ENCODE assay signal across 11 mouse cellular contexts in the genomic region with DNA sequence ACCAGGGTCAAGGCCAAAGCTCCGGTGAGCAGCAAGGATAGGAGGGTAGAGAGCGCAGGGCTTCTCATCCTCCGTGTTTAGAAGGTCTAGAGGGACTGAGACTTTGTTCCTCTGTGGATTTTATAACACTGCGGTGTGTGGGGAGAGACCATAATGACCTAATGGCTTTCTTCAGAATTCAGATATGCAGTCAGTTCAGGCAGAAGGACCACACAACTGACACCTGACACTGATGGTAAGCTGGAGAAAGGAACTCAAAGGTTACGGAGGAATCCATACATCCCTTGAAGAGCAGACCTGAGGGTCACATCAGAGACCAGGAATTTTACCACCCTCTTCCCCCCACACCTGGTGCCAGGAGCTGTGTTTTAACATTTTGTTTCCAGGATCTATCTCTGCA. TPM values are rescaled to one million over a fixed set of nuclear protein-coding genes. Genes with fewer than 3 reads are reported as not detected.
DNase-seq lines count a peak whose midpoint lies in the region; ATAC-seq and TF ChIP-seq lines count a peak whose summit lies in the region.
"Had no signal": no experiment of that assay in that cellular context is flagged by ENCODE, and none has a peak within 500 bp of the region (broad histone marks: within the 10 kb centered on the region; RNA-seq: fewer than 3 reads in every experiment).

A gene (minus strand): TSS at position 101 of the 400 bp plus-strand sequence.

- DNase-seq in kidney, adult 2 months = no peak
- DNase-seq in embryonic facial prominence, embryonic 10.5 days (ENCODE audit: low spot score) = no peak
- DNase-seq in midbrain, embryonic 14.5 days = no peak
- no peak for DNase-seq in layer of hippocampus, adult 9-10 months (ENCODE audit: low spot score)
- DNase-seq in urinary bladder, postnatal 36 days (ENCODE audit: low spot score in 2 of 2) = no peak
- DNase-seq: cerebellum, postnatal 14 days; kidney, adult 11 months; left cerebral cortex, postnatal 4 days had no signal

- no peaks in the 10 kb centered on the region for H3K4me1 ChIP-seq in kidney, embryonic 14.5 days (ENCODE audit: control insufficient read depth, insufficient read depth, low read length)
- H3K4me1 ChIP-seq in kidney, adult 2 months (ENCODE audit: control insufficient read depth, insufficient read depth, low read length) = no peaks in the 10 kb centered on the region
- 0 out of 2 replicates have a peak, but pooled peaks cover 6% of the 10 kb centered on the region for H3K4me1 ChIP-seq in embryonic facial prominence, embryonic 10.5 days
- no peaks in the 10 kb centered on the region; the same call in 1 of the 2 replicates for H3K4me1 ChIP-seq in hindbrain, embryonic 13.5 days (replicated peaks)
- no peaks in the 10 kb centered on the region for H3K4me1 ChIP-seq in midbrain, embryonic 14.5 days (ENCODE audit: control insufficient read depth, insufficient read depth, low read length)

- TF ChIP-seq CTCF in kidney, adult 2 months (conservative IDR thresholded peaks at IDR 0.05; ENCODE audit: insufficient read depth, insufficient read length, low read depth, low read length) = no peak

- H3K27me3 ChIP-seq in kidney, embryonic 14.5 days (ENCODE audit: control insufficient read depth, insufficient read depth, low read length) = peaks cover 23% of the 10 kb centered on the region
- H3K27me3 ChIP-seq in kidney, adult 2 months (replicated peaks; ENCODE audit: control insufficient read depth, insufficient read depth, low read length) = no peaks in the 10 kb centered on the region
- H3K27me3 ChIP-seq in embryonic facial prominence, embryonic 10.5 days (replicated peaks; ENCODE audit: low read depth, poor library complexity, severe bottlenecking) = peaks cover 49% of the 10 kb centered on the region
- peaks cover 39% of the 10 kb centered on the region for H3K27me3 ChIP-seq in hindbrain, embryonic 13.5 days
- H3K27me3 ChIP-seq in midbrain, embryonic 14.5 days (ENCODE audit: control insufficient read depth, insufficient read depth, low read length) = peaks cover 6% of the 10 kb centered on the region; the same call in 1 of the 2 replicates

- 20% methylated on average over 5 of the region's 5 CpGs for WGBS in kidney, embryonic 14.5 days
- WGBS in kidney, adult 2 months = 35% methylated on average over 5 of the region's 5 CpGs
- 15% methylated on average over 5 of the region's 5 CpGs for WGBS in embryonic facial prominence, embryonic 10.5 days
- WGBS in hindbrain, embryonic 13.5 days = 24% methylated on average over 5 of the region's 5 CpGs
- WGBS in midbrain, embryonic 14.5 days = 32% methylated on average over 5 of the region's 5 CpGs

- H3K4me2 ChIP-seq in kidney, embryonic 14.5 days (replicated peaks; ENCODE audit: low read depth, low read length) = peak within 1 kb of the TSS; percentile 16
- peak within 1 kb of the TSS; percentile 32 for H3K4me2 ChIP-seq in hindbrain, embryonic 13.5 days
- 0 out of 2 replicates have a peak within 1 kb of the TSS, but pooled peaks have one; percentile 3 for H3K4me2 ChIP-seq in midbrain, embryonic 14.5 days (ENCODE audit: low read length)

- no peak for TF ChIP-seq POLR2A in kidney, adult 2 months (IDR thresholded peaks at IDR 0.05; ENCODE audit: low read depth, low read length)

- H3K9me3 ChIP-seq in kidney, embryonic 14.5 days (ENCODE audit: control insufficient read depth, low read length) = no peaks in the 10 kb centered on the region
- H3K9me3 ChIP-seq in embryonic facial prominence, embryonic 10.5 days = no peaks in the 10 kb centered on the region
- no peaks in the 10 kb centered on the region for H3K9me3 ChIP-seq in hindbrain, embryonic 13.5 days
- H3K9me3 ChIP-seq in midbrain, embryonic 14.5 days (ENCODE audit: control insufficient read depth, low read length) = no peaks in the 10 kb centered on the region

- H3K4me3 ChIP-seq in kidney, embryonic 14.5 days (ENCODE audit: low read length) = peak within 1 kb of the TSS; percentile 15; the same call in 1 of the 2 replicates
- no peak within 1 kb of the TSS for H3K4me3 ChIP-seq in kidney, adult 2 months (ENCODE audit: insufficient read depth, low read depth, low read length)
- H3K4me3 ChIP-seq in embryonic facial prominence, embryonic 10.5 days = peak within 1 kb of the TSS; percentile 29
- H3K4me3 ChIP-seq in hindbrain, embryonic 13.5 days = peak within 1 kb of the TSS; percentile 18
- no peak within 1 kb of the TSS for H3K4me3 ChIP-seq in midbrain, embryonic 14.5 days (replicated peaks; ENCODE audit: low read depth, low read length)

- ATAC-seq in kidney, embryonic 14.5 days (ENCODE audit: low FRiP score, low TSS enrichment) = no peak
- ATAC-seq in hindbrain, embryonic 13.5 days (ENCODE audit: low FRiP score) = no peak
- no peak for ATAC-seq in midbrain, embryonic 14.5 days (ENCODE audit: low FRiP score, low TSS enrichment)
- no peak for ATAC-seq in frontal cortex, adult (ENCODE audit: low TSS enrichment)

- no peak within 1 kb of the TSS for H3K9ac ChIP-seq in kidney, embryonic 14.5 days (ENCODE audit: low read depth, low read length)
- peak within 1 kb of the TSS; percentile 56; the same call in 1 of the 2 replicates for H3K9ac ChIP-seq in hindbrain, embryonic 13.5 days
- H3K9ac ChIP-seq in midbrain, embryonic 14.5 days (replicated peaks; ENCODE audit: low read length) = no peak within 1 kb of the TSS

- no peak within 1 kb of the TSS for H3K27ac ChIP-seq in kidney, embryonic 14.5 days (ENCODE audit: low read depth, low read length)
- H3K27ac ChIP-seq in kidney, adult 2 months (ENCODE audit: insufficient read depth, low read depth, low read length) = no peak within 1 kb of the TSS
- H3K27ac ChIP-seq in embryonic facial prominence, embryonic 10.5 days (replicated peaks) = no peak within 1 kb of the TSS
- H3K27ac ChIP-seq in hindbrain, embryonic 13.5 days = no peak within 1 kb of the TSS
- H3K27ac ChIP-seq in midbrain, embryonic 14.5 days (replicated peaks; ENCODE audit: low read depth, low read length) = no peak within 1 kb of the TSS

- H3K36me3 ChIP-seq in kidney, embryonic 14.5 days (ENCODE audit: control insufficient read depth, insufficient read depth, low read length) = no peaks in the 10 kb centered on the region
- H3K36me3 ChIP-seq in kidney, adult 2 months (ENCODE audit: control insufficient read depth, insufficient read depth, low read length) = no peaks in the 10 kb centered on the region
- no peaks in the 10 kb centered on the region for H3K36me3 ChIP-seq in embryonic facial prominence, embryonic 10.5 days (replicated peaks)
- H3K36me3 ChIP-seq in hindbrain, embryonic 13.5 days = no peaks in the 10 kb centered on the region
- H3K36me3 ChIP-seq in midbrain, embryonic 14.5 days (ENCODE audit: control insufficient read depth, insufficient read depth, low read length) = no peaks in the 10 kb centered on the region

RNA-seq across cellular contexts. Expression of the gene that starts here (rescaled TPM):
- 0.16 and 0.39 TPM in 2 replicates for polyA plus RNA-seq in kidney, embryonic 14.5 days (2014; fragmentation: Nextera tagmentation; extraction: Ambion mirVana)
- 0.03 and 0.08 TPM in 2 replicates for polyA plus RNA-seq in kidney, adult 2 months (2012; rRNA removed)
- polyA plus RNA-seq in embryonic facial prominence, embryonic 10.5 days (2016; fragmentation: Nextera tagmentation; extraction: Ambion mirVana) = 0.52 and 0.87 TPM in 2 replicates
- polyA plus RNA-seq in hindbrain, embryonic 13.5 days (2015; fragmentation: Nextera tagmentation; extraction: Ambion mirVana) = 2.7 and 2.8 TPM in 2 replicates
- 1.8 and 2.0 TPM in 2 replicates for polyA plus RNA-seq in midbrain, embryonic 14.5 days (2014; fragmentation: Nextera tagmentation; extraction: Ambion mirVana)

Comparison
In these comparisons a context has a peak if more than half of its experiments do, and no peak if none do; other contexts are left out.
1. H3K4me3 ChIP-seq: peak in kidney, embryonic 14.5 days (single experiment), embryonic facial prominence, embryonic 10.5 days (single experiment) and hindbrain, embryonic 13.5 days (single experiment); none in kidney, adult 2 months (single experiment) and midbrain, embryonic 14.5 days (single experiment).
2. Peak in every context shown above with its lines, with median percentiles within 50 percentile points of each other: H3K4me2 ChIP-seq.